ENCODE assay signal across 16 mouse cellular contexts in genomic region chrX:71226881-71227280, GRCm38 (mm10).
"Had no signal": no experiment of that assay in that cellular context is flagged by ENCODE, and none has a peak within 500 bp of the region (broad histone marks: within the 10 kb centered on the region; RNA-seq: fewer than 3 reads in every experiment).

No protein-coding gene starts in this region.

- H3K36me3 ChIP-seq: liver, embryonic 15.5 days; lung, embryonic 15.5 days; midbrain, embryonic 13.5 days; midbrain, embryonic 15.5 days; neural tube, embryonic 12.5 days had no signal

- H3K27ac ChIP-seq: liver, embryonic 15.5 days; lung, embryonic 15.5 days; midbrain, embryonic 13.5 days; midbrain, embryonic 15.5 days; neural tube, embryonic 12.5 days had no signal

- H3K4me2 ChIP-seq: liver, embryonic 15.5 days; lung, embryonic 15.5 days; midbrain, embryonic 11.5 days; midbrain, embryonic 13.5 days; midbrain, embryonic 15.5 days; neural tube, embryonic 12.5 days had no signal

- ATAC-seq: liver, postnatal 0 days; lung, postnatal 0 days; midbrain, embryonic 13.5 days; midbrain, embryonic 15.5 days had no signal

- H3K9ac ChIP-seq: liver, embryonic 15.5 days; liver, postnatal 0 days; lung, embryonic 15.5 days; midbrain, embryonic 13.5 days; midbrain, embryonic 15.5 days; neural tube, embryonic 12.5 days had no signal

- H3K27me3 ChIP-seq: liver, embryonic 15.5 days; lung, embryonic 15.5 days; megakaryocyte, embryonic 14.5 days; midbrain, embryonic 13.5 days; midbrain, embryonic 15.5 days; neural tube, embryonic 12.5 days had no signal

- H3K4me1 ChIP-seq: liver, embryonic 15.5 days; lung, embryonic 15.5 days; midbrain, embryonic 13.5 days; midbrain, embryonic 15.5 days; neural tube, embryonic 12.5 days had no signal

- DNase-seq: liver, postnatal 0 days; lung, adult 2 months; lung, postnatal 14 days; lung, postnatal 4 days; right cerebral cortex, postnatal 14 days; thymus, adult 2 months; thymus, postnatal 25 days; thymus, postnatal 4 days had no signal

- H3K9me3 ChIP-seq: liver, embryonic 15.5 days; lung, embryonic 15.5 days; megakaryocyte, embryonic 14.5 days; midbrain, embryonic 13.5 days; midbrain, embryonic 15.5 days; neural tube, embryonic 12.5 days had no signal

- H3K4me3 ChIP-seq: liver, embryonic 15.5 days; lung, embryonic 15.5 days; megakaryocyte, embryonic 14.5 days; midbrain, embryonic 13.5 days; midbrain, embryonic 15.5 days; neural tube, embryonic 12.5 days had no signal
